Mouse (Mus musculus): ENCODE results near the gene Rad9a.
A peak's percentile ranks its signal among the peaks of the same experiment; 100 is the strongest.

Gene Rad9a

DNA sequence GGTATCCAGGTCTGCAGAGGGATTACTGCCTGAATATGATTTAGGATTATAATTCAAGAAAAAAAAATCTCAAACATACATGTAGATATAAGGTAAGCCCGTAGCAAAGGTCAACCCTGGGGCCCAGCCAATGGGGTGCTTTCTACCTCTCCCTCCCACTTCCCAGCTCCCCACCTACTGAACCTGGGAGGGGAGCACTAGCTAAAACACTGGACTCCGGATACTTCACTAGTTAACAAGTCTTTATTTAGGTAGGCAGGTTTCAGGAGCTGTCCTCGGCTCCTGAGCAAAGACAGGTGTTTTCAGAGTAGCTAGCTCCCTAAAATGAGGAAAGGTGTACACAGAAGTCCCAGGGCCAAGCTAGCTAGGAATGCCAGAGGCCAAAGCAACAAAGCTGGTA lies 37.4 kb downstream of the Rad9a start:
- DNase-seq (ENCODE audit: low spot score in 2 of 2), result no peak

DNA sequence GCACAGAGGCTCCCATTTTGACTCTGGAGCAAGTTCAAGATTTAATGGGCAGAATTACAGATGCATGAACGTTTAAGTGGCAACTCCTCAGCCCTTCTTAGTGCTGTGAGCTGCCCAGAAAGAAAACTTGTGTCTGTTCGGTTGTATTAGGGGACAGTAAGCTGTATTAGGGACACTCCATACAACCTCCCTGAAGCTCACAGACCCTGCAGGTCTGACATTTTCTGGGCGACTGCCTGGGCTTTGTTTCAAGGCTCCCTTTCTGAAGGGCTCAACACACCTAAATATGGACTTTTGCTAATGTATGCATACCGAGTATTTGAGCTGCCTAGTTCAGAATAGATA lies 37.9 kb downstream of the Rad9a start:
- no peak for DNase-seq (ENCODE audit: low spot score in 2 of 2)

DNA sequence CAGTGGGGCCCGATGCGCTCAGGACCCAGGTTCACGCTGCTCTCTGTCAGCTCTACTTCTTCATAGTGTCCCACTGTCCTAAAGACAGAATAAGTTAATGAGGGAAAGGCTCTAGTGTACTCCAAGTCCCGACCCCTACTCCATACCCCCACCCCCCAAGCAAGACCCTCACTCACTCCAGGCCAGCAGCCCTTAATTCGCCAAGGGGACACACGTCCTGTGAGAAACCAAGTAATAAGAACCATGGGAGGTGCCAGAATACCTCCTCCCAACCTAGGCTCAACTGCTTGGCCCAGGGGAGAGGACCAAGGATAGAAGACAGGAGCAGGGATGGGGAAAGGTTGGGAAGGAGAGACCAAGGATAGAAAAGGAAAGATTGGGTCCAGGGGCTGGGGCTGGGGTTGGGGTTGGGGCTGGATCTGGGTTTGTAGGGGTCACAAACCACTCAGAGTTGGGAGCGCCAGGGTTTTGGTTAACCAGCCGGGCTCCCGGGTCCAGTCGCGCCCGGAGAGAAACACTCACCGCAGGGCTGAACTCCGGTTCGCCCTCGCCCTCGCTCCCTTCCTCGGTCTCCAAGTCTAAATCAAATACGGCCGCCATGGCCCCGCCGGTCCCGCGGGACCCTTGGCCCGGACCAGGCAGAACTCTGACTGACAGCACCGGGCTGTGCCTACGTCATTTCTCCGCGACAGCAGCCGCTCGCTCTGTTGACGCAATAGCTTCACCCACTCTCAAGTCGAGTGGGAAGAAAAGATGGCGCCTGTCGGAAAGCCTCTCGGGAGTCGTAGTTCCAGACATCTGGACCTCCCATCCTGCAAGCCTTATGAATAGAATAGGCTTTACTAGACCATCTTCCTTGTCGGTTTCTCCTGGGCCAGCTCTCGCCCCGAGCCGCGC lies 38.6 kb downstream of the Rad9a start, which contains the start of gene Rps6kb2:
Gene Rps6kb2, minus strand, starts transcription at position 709 of the 897 bp plus-strand sequence.
- peak; percentile 90 to 94 for DNase-seq (ENCODE audit: low spot score in 2 of 2)

GRCm38 (mm10) chr19:4159049-4159448 lies 42.4 kb downstream of the Rad9a start:
- no peak for DNase-seq (ENCODE audit: low spot score in 2 of 2)

- DNase-seq (ENCODE audit: low spot score in 2 of 2), result no peak
These were observed 44.7 kb downstream of the Rad9a start for GRCm38 (mm10) chr19:4156771-4157170.

DNA sequence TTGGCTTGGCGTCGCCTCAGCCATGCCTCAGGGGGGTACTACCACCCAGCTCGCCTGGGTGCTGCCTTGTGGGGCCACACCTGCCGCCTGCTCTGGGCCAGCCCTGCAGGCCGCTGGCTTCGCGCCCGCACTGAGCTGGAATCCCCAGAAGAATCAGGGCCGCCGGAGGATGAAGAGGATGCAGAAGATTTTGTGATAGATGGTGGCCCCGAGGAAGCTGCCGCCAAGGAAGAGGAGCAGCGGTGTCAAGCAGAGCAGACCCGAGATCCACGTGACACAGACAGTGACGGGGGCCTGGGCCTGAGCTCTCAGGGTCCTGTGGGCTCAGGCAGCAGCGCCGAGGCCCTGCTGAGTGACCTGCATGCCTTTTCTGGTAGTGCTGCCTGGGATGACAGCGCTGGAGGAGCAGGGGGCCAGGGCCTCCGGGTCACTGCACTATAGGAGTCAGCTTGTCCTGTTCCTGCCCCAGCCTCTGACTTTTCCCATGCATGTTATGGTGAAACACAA lies 45.3 kb downstream of the Rad9a start:
- DNase-seq (ENCODE audit: low spot score in 2 of 2), result no peak

DNA sequence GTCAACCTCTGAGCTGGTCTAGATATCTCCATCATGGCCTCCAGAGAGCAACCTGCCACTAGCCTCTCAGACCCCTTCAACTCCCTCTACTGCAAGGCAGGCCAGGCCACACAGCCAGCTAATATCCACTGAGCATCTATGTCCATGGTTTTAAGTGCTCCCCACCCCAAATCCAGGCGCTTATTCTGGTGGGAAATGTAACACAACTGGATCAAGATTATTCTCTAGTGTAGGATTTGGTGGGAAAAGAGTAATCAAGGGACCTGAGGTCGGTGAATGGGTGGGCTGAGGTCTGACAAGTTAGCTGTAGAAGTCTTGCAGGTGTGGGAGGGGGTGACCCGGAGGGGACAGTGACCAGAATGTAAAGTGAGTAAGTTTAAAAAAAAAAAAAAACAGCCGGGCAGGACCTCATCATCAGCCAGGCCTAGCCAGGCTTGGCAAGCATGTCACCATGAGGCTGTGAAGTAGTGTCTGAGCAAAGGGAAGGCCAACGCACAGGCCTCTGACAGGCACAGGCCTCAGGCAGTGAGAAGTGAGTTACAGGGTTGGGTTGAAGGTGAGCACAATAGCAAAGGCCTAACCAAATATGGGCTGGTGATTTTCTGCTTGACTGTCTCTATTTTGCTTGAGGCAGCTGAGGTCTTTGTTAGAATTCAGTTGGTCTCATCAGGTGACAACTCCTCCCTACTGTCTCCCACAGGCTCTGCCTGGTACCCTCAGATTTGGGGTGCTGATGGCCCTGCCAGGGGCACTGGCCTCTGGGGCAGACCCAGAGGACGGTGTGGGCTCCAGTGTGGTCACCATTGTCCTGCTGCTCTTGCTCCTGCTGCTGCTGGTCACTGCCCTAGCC lies 46.0 kb downstream of the Rad9a start:
- peak in 1 of 2 experiments; percentile 54 for DNase-seq (ENCODE audit: low spot score in 2 of 2)

GRCm38 (mm10) chr19:4154437-4155222 lies 46.8 kb downstream of the Rad9a start:
- peak; percentile 60 to 61 for DNase-seq (ENCODE audit: low spot score in 2 of 2)

DNA sequence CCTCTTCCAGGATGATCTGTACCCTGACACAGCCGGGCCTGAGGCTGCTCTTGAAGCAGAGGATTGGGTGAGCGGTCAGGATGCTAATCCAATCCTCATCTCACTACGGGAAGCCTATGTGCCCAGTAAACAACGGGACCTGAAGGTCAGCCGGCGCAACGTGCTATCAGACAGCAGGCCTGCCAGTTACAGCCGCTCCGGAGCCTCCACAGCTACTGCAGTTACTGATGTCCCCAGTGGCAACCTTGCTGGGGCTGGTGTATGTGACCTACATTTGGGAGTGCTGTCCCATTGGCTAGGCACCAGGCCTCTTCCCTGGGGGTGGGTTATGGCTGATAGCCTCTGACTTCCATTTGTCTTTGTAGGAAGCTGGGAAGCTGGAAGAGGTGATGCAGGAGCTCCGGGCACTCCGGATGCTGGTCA lies 48.2 kb downstream of the Rad9a start, which contains the start of gene Ptprcap:
Gene Ptprcap, plus strand, starts transcription at position 373 of the 423 bp plus-strand sequence.
- no peak for DNase-seq (ENCODE audit: low spot score in 2 of 2)

- DNase-seq (ENCODE audit: low spot score in 2 of 2), result no peak
These were observed 48.8 kb downstream of the Rad9a start for GRCm38 (mm10) chr19:4152445-4153231.

- no peak for DNase-seq (ENCODE audit: low spot score in 2 of 2)
These were observed 49.6 kb downstream of the Rad9a start for GRCm38 (mm10) chr19:4151898-4152297.

DNA sequence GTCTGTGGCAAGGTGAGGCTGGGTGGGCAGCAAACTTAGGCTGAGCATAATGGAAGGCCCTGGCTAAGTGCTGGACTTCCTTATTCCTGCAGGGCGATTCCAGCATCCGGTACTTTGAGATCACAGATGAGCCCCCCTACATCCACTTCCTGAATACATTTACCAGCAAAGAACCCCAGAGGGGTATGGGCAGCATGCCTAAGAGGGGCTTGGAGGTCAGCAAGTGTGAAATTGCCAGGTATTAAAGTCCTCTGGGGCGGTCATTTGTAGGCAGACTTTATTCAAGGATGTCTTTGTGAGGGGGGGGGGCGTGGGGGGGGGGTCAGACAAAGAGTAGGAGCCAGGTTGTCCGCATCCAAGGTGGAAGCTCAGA lies 50.0 kb downstream of the Rad9a start:
- DNase-seq (ENCODE audit: low spot score in 2 of 2), result no peak

DNA sequence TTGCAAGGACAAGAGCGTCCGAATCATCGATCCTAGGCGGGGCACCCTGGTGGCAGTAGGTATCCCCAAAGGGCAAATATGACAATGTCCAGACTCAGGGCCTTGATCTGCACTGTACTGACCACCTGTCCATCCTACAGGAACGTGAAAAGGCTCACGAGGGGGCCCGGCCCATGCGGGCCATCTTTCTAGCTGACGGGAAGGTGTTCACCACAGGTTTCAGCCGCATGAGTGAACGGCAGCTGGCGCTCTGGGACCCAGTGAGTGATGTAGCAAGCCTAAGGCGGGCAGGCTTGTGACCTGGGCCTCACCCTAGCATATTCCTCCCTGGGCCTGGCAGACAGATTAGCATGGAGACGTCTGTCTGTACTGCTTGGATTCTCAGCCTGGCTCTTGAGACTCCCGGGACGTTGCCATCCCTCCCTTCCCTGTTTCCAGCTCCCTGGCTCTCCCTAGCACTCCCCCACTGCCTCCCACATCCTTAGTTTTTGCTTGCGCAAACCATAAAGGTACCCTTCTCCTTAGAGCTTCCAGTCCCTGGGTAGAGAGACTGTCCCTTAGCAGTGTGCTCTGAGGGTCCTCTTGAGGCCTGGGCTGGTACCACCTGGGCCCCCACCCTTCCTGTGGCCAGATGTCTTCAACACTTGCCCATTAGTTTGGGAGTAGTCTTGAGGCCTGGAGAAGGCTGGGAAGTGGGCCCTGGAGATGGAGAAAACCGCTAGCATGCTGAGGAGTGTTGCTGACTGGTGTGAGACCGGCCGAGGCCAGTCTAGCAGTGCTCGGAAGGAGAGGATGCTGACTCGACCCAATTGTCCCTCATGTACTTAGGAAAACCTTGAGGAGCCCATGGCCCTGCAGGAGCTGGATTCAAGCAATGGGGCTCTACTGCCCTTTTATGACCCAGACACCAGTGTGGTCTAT lies 50.6 kb downstream of the Rad9a start:
- DNase-seq (ENCODE audit: low spot score in 2 of 2), result no peak

- DNase-seq (ENCODE audit: low spot score in 2 of 2), result no peak
These were observed 51.5 kb downstream of the Rad9a start for GRCm38 (mm10) chr19:4149764-4150461.

DNA sequence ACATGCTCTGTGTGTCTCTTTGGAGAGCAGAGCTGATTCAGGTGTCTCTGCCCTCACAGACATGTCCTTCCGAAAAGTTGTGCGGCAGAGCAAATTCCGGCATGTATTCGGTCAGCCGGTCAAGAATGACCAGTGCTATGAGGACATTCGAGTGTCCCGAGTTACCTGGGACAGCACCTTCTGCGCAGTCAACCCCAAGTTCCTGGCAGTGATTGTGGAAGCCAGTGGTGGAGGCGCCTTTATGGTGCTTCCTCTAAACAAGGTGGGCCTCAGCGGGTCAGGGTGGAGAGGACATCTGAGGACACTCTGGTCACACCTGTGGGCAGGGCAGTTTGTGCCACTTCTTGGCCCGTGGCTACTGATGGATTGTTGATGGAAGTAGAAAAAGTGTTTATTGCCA lies 52.2 kb downstream of the Rad9a start:
- no peak for DNase-seq (ENCODE audit: low spot score in 2 of 2)

DNA sequence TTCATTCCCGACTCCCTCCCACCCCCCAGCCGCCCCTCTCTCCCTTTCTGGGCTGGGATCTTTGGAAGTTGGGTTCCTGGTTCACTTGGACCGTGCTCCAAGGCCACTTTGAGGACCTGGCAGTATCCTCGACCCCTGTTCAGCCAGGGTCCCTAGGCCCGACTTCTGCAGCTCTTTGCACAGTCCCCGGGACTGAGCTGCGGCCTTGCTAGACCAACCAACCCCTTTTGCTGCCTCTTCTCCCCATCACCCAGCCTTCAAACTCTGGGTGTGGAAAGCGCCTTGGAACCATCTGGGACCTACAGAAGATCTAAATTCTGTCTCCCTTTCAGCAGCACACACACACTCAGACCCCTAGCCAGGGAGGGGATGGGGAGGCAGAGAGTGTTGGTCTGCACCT lies 52.6 kb downstream of the Rad9a start:
- no peak for DNase-seq (ENCODE audit: low spot score in 2 of 2)

DNA sequence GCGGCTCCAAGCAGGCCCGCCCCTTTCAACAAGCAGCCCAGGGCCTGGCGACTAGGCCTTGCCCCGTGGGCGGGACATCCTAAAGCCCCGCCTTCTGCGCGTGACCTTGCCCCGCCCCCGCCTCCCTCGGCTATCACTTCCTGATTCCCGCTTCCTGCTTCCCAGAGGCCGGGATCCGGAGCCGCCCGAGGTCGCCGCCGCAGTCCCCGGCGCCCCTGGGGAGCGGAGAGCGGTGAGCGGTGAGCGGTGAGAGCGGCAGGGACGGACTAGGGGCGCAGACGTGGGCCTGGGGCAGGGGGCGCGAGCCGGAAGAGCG lies 53.0 kb downstream of the Rad9a start, which contains the start of gene Coro1b:
Gene Coro1b, plus strand, starts transcription at position 129 of the 316 bp plus-strand sequence.
- peak; percentile 81 to 89 for DNase-seq (ENCODE audit: low spot score in 2 of 2)

GRCm38 (mm10) chr19:4147782-4148490 lies 53.5 kb downstream of the Rad9a start:
- no peak for DNase-seq (ENCODE audit: low spot score in 2 of 2)

GRCm38 (mm10) chr19:4147022-4147405 lies 54.4 kb downstream of the Rad9a start:
- DNase-seq (ENCODE audit: low spot score in 2 of 2), result no peak
